Mouse (Mus musculus) embryonic facial prominence, embryonic 10.5 days (tissue): ENCODE measurements at regions not wholly inside any gene's neighbourhood (a gene's known extent, or its start where the extent isn't known, plus 50 kb on each side); places are given as distances from the start of the nearest gene placed in this dataset.

ENCODE experiments used
- DNase-seq: peaks from one replicate; pipeline ENCODE4 v3.0.0-alpha.2; 2017; ENCODE audit warnings: low spot score
- H3K27ac ChIP-seq: fragments of 300-500 bp; sonication (generic); replicated peaks from 2 replicates; pipeline ENCODE4 v1.5.1; 2016; ENCODE audit warnings: mild to moderate bottlenecking
- H3K27me3 ChIP-seq: fragments of 300-500 bp; sonication (generic); replicated peaks from 2 replicates; pipeline ENCODE4 v1.6.1; 2016; ENCODE audit warnings: low read depth, mild to moderate bottlenecking; ENCODE audit not compliant: poor library complexity, severe bottlenecking
- H3K36me3 ChIP-seq: fragments of 300-500 bp; sonication (generic); replicated peaks from 2 replicates; pipeline ENCODE4 v1.6.1; 2016; ENCODE audit warnings: mild to moderate bottlenecking, moderate library complexity
- H3K4me1 ChIP-seq: fragments of 300-500 bp; sonication (generic); 2 replicates; pipeline ENCODE4 v1.6.1; 2016
- H3K4me3 ChIP-seq: fragments of 300-500 bp; sonication (generic); 2 replicates; pipeline ENCODE4 v1.5.1; 2016; ENCODE audit warnings: mild to moderate bottlenecking, moderate library complexity
- H3K9me3 ChIP-seq: fragments of 300-500 bp; sonication (generic); 2 replicates; pipeline ENCODE4 v1.6.1; 2016; ENCODE audit warnings: mild to moderate bottlenecking
- WGBS: fragments of 180-500 bp; shearing (Covaris S2); methylation state at CpG from one replicate; pipeline ENCODE4 v1.1.7; 2016; 5-methylcytosine and 5-hydroxymethylcytosine counted together

GRCm38 (mm10) chr8:86350128-86350527 lies 230.4 kb downstream of the Abcc12 start:
- no peak for DNase-seq
- WGBS = 87% methylated on average over 2 of the region's 2 CpGs
- H3K36me3 ChIP-seq = no peaks in the 10 kb centered on the region
- no peak overlapping the region for H3K27ac ChIP-seq
- no peaks in the 10 kb centered on the region for H3K27me3 ChIP-seq
- 0 out of 2 replicates have a peak, but pooled peaks cover 8% of the 10 kb centered on the region for H3K9me3 ChIP-seq
- no peak overlapping the region for H3K4me3 ChIP-seq
- no peaks in the 10 kb centered on the region for H3K4me1 ChIP-seq

- DNase-seq = no peak
- Histone ChIP-seq H3K27me3 (no peaks in the 10 kb centered on the region), H3K36me3 (no peaks in the 10 kb centered on the region), H3K27ac (no peak overlapping the region), H3K4me1 (no peaks in the 10 kb centered on the region), H3K9me3 (no peaks in the 10 kb centered on the region), H3K4me3 (no peak overlapping the region)
- 81% methylated on average over 8 of the region's 8 CpGs for WGBS
Observed at GRCm38 (mm10) chr8:86342016-86342684, 238.3 kb downstream of the Abcc12 start.

- 89% methylated on average over 18 of the region's 18 CpGs for WGBS
- no peak for DNase-seq
- H3K4me1 ChIP-seq = peaks cover 3% of the 10 kb centered on the region; the same call in 1 of the 2 replicates
- H3K9me3 ChIP-seq = no peaks in the 10 kb centered on the region
- no peak overlapping the region for H3K4me3 ChIP-seq
- H3K36me3 ChIP-seq = no peaks in the 10 kb centered on the region
- no peaks in the 10 kb centered on the region for H3K27me3 ChIP-seq
- H3K27ac ChIP-seq = no peak overlapping the region
Observed at GRCm38 (mm10) chr8:86338574-86339264, 241.8 kb downstream of the Abcc12 start.

- H3K4me3 ChIP-seq = no peak overlapping the region
- H3K27ac ChIP-seq = no peak overlapping the region
- WGBS = 86% methylated on average over 6 of the region's 6 CpGs
- H3K9me3 ChIP-seq = no peaks in the 10 kb centered on the region
- H3K36me3 ChIP-seq = no peaks in the 10 kb centered on the region
- no peak for DNase-seq
- H3K4me1 ChIP-seq = peaks cover 3% of the 10 kb centered on the region; the same call in 1 of the 2 replicates
- H3K27me3 ChIP-seq = no peaks in the 10 kb centered on the region
Observed at GRCm38 (mm10) chr8:86331383-86331782, 249.1 kb downstream of the Abcc12 start.

- Histone ChIP-seq H3K27me3 (peaks cover 5% of the 10 kb centered on the region; the same call in 1 of the 2 replicates), H3K9me3 (no peaks in the 10 kb centered on the region), H3K27ac (no peak overlapping the region), H3K4me3 (no peak overlapping the region), H3K36me3 (no peaks in the 10 kb centered on the region), H3K4me1 (no peaks in the 10 kb centered on the region)
- 53% methylated on average over 7 of the region's 7 CpGs for WGBS
- no peak for DNase-seq
Observed at GRCm38 (mm10) chr8:86328626-86329025, 251.9 kb downstream of the Abcc12 start.

GRCm38 (mm10) chr8:86327982-86328381 lies 252.5 kb downstream of the Abcc12 start:
- 76% methylated on average over 3 of the region's 3 CpGs for WGBS
- no peaks in the 10 kb centered on the region for H3K36me3 ChIP-seq
- H3K27me3 ChIP-seq = peaks cover 5% of the 10 kb centered on the region; the same call in 1 of the 2 replicates
- no peak overlapping the region for H3K4me3 ChIP-seq
- no peaks in the 10 kb centered on the region for H3K9me3 ChIP-seq
- DNase-seq = no peak
- no peak overlapping the region for H3K27ac ChIP-seq
- H3K4me1 ChIP-seq = no peaks in the 10 kb centered on the region

GRCm38 (mm10) chr8:86325040-86325439 lies 255.4 kb downstream of the Abcc12 start:
- WGBS = 89% methylated on average over 7 of the region's 7 CpGs
- H3K4me3 ChIP-seq = no peak overlapping the region

GRCm38 (mm10) chr8:86324542-86324941 lies 255.9 kb downstream of the Abcc12 start:
- Histone ChIP-seq H3K9me3 (no peaks in the 10 kb centered on the region), H3K4me3 (no peak overlapping the region), H3K36me3 (no peaks in the 10 kb centered on the region), H3K27me3 (peaks cover 5% of the 10 kb centered on the region; the same call in 1 of the 2 replicates), H3K27ac (no peak overlapping the region), H3K4me1 (no peaks in the 10 kb centered on the region)
- WGBS = 74% methylated on average over 4 of the region's 4 CpGs
- no peak for DNase-seq

More at GRCm38 (mm10) chr8:86325040-86325439, 255.4 kb downstream of the Abcc12 start:
- H3K4me1 ChIP-seq = no peaks in the 10 kb centered on the region
- no peak for DNase-seq
- no peaks in the 10 kb centered on the region for H3K9me3 ChIP-seq
- H3K27me3 ChIP-seq = peaks cover 5% of the 10 kb centered on the region; the same call in 1 of the 2 replicates
- H3K27ac ChIP-seq = no peak overlapping the region
- H3K36me3 ChIP-seq = no peaks in the 10 kb centered on the region

- WGBS = 86% methylated on average over 2 of the region's 2 CpGs
Observed at GRCm38 (mm10) chr8:86323823-86324222, 256.7 kb downstream of the Abcc12 start.

GRCm38 (mm10) chr8:86322494-86322893 lies 258.0 kb downstream of the Abcc12 start:
- H3K27ac ChIP-seq = no peak overlapping the region
- no peaks in the 10 kb centered on the region for H3K4me1 ChIP-seq
- WGBS = 82% methylated on average over 1 of the region's 1 CpGs

More at GRCm38 (mm10) chr8:86323823-86324222, 256.7 kb downstream of the Abcc12 start:
- H3K27me3 ChIP-seq = peaks cover 5% of the 10 kb centered on the region; the same call in 1 of the 2 replicates
- no peak for DNase-seq
- H3K36me3 ChIP-seq = no peaks in the 10 kb centered on the region
- H3K4me1 ChIP-seq = no peaks in the 10 kb centered on the region
- no peaks in the 10 kb centered on the region for H3K9me3 ChIP-seq
- H3K27ac ChIP-seq = no peak overlapping the region
- H3K4me3 ChIP-seq = no peak overlapping the region

GRCm38 (mm10) chr8:86320938-86321337 lies 259.5 kb downstream of the Abcc12 start:
- H3K9me3 ChIP-seq = no peaks in the 10 kb centered on the region
- H3K27me3 ChIP-seq = peaks cover 4% of the 10 kb centered on the region; the same call in 1 of the 2 replicates
- WGBS = 89% methylated on average over 3 of the region's 3 CpGs
- no peaks in the 10 kb centered on the region for H3K36me3 ChIP-seq
- DNase-seq = no peak
- H3K4me3 ChIP-seq = no peak overlapping the region
- H3K4me1 ChIP-seq = no peaks in the 10 kb centered on the region
- no peak overlapping the region for H3K27ac ChIP-seq

More at GRCm38 (mm10) chr8:86322494-86322893, 258.0 kb downstream of the Abcc12 start:
- no peaks in the 10 kb centered on the region for H3K36me3 ChIP-seq
- H3K9me3 ChIP-seq = no peaks in the 10 kb centered on the region
- DNase-seq = no peak
- peaks cover 5% of the 10 kb centered on the region; the same call in 1 of the 2 replicates for H3K27me3 ChIP-seq
- no peak overlapping the region for H3K4me3 ChIP-seq

GRCm38 (mm10) chr8:86318531-86318930 lies 262.0 kb downstream of the Abcc12 start:
- H3K4me1 ChIP-seq = no peaks in the 10 kb centered on the region
- H3K9me3 ChIP-seq = no peaks in the 10 kb centered on the region
- DNase-seq = no peak
- H3K4me3 ChIP-seq = no peak overlapping the region
- no peak overlapping the region for H3K27ac ChIP-seq
- H3K27me3 ChIP-seq = no peaks in the 10 kb centered on the region
- 86% methylated on average over 3 of the region's 3 CpGs for WGBS
- no peaks in the 10 kb centered on the region for H3K36me3 ChIP-seq

GRCm38 (mm10) chr8:86316236-86316635 lies 264.2 kb downstream of the Abcc12 start:
- 88% methylated on average over 7 of the region's 7 CpGs for WGBS
- Histone ChIP-seq H3K4me3 (no peak overlapping the region), H3K36me3 (no peaks in the 10 kb centered on the region), H3K9me3 (no peaks in the 10 kb centered on the region), H3K4me1 (no peaks in the 10 kb centered on the region), H3K27me3 (no peaks in the 10 kb centered on the region), H3K27ac (no peak overlapping the region)
- DNase-seq = no peak
